Mouse (Mus musculus): Measurements from ENCODE around the gene Cbs.

The Cbs gene

GRCm38 (mm10) chr17:31636942-31637811 is at the start of gene Cbs:
Gene Cbs (minus strand): TSS chr17:31637238.
- DNase-seq (ENCODE audit: low read depth, low spot score) = peak; percentile 38

GRCm38 (mm10) chr17:31686225-31686564 is 49.2 kb upstream of the Cbs start:
- DNase-seq (ENCODE audit: low read depth, low spot score) = no peak

GRCm38 (mm10) chr17:31685514-31686224 is 48.6 kb upstream of the Cbs start:
- DNase-seq (ENCODE audit: low read depth, low spot score) = peak; percentile 92

GRCm38 (mm10) chr17:31680450-31680849 is 43.4 kb upstream of the Cbs start:
- no peak for DNase-seq (ENCODE audit: low read depth, low spot score)

- DNase-seq (ENCODE audit: low read depth, low spot score) = no peak
Measured at GRCm38 (mm10) chr17:31677507-31677906, 40.5 kb upstream of the Cbs start, which contains the start of gene Cryaa. Gene Cryaa (plus strand): TSS chr17:31677807.

GRCm38 (mm10) chr17:31674426-31674825 is 37.4 kb upstream of the Cbs start:
- no peak for DNase-seq (ENCODE audit: low read depth, low spot score)

- DNase-seq (ENCODE audit: low read depth, low spot score) = no peak
Measured at GRCm38 (mm10) chr17:31672279-31672678, 35.2 kb upstream of the Cbs start.

- no peak for DNase-seq (ENCODE audit: low read depth, low spot score)
Measured at GRCm38 (mm10) chr17:31671698-31672097, 34.7 kb upstream of the Cbs start.

GRCm38 (mm10) chr17:31670163-31670562 is 33.1 kb upstream of the Cbs start:
- no peak for DNase-seq (ENCODE audit: low read depth, low spot score)

GRCm38 (mm10) chr17:31668306-31668705 is 31.3 kb upstream of the Cbs start:
- DNase-seq (ENCODE audit: low read depth, low spot score) = no peak

- DNase-seq (ENCODE audit: low read depth, low spot score) = peak; percentile 90
Measured at GRCm38 (mm10) chr17:31664760-31665159, 27.7 kb upstream of the Cbs start.

GRCm38 (mm10) chr17:31662855-31663254 is 25.8 kb upstream of the Cbs start:
- DNase-seq (ENCODE audit: low read depth, low spot score) = peak; percentile 54

- no peak for DNase-seq (ENCODE audit: low read depth, low spot score)
Measured at GRCm38 (mm10) chr17:31660661-31661250, 23.7 kb upstream of the Cbs start.

- peak; percentile 99 for DNase-seq (ENCODE audit: low read depth, low spot score)
Measured at GRCm38 (mm10) chr17:31658468-31659185, 21.6 kb upstream of the Cbs start, which contains the start of gene U2af1. Gene U2af1 (minus strand): TSS chr17:31658892.

- no peak for DNase-seq (ENCODE audit: low read depth, low spot score)
Measured at GRCm38 (mm10) chr17:31658136-31658467, 21.1 kb upstream of the Cbs start.

GRCm38 (mm10) chr17:31657141-31657983 is 20.3 kb upstream of the Cbs start:
- DNase-seq (ENCODE audit: low read depth, low spot score) = no peak

GRCm38 (mm10) chr17:31656682-31657081 is 19.6 kb upstream of the Cbs start:
- no peak for DNase-seq (ENCODE audit: low read depth, low spot score)

GRCm38 (mm10) chr17:31655366-31655765 is 18.3 kb upstream of the Cbs start:
- no peak for DNase-seq (ENCODE audit: low read depth, low spot score)

- no peak for DNase-seq (ENCODE audit: low read depth, low spot score)
Measured at GRCm38 (mm10) chr17:31653277-31653676, 16.2 kb upstream of the Cbs start.

- no peak for DNase-seq (ENCODE audit: low read depth, low spot score)
Measured at GRCm38 (mm10) chr17:31652152-31652551, 15.1 kb upstream of the Cbs start.

Data from CD4-positive, CD25-positive, alpha-beta regulatory T cell, adult 2 months (primary cell).